17 mouse cellular contexts compared by ENCODE assay signal in the genomic region with DNA sequence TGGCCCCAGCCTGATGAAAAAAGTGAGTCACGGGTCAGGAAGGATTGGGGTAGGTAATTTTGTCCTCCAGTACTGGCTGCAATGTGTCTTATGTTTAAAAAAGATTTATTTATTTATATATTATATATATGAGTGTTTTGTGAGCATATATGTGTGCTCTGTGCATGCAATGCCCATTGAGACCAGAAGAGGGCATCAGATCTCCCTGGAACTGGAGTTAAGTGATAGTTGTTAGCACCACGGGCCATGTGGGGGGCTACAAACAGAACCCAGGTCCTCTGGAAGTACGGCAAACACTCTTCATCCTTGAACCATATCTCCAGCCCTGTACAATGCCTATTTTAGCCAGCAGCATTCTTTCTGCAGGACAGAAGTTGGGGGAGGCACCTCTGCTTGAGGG. TPM values are rescaled to one million over a fixed set of nuclear protein-coding genes. Genes with fewer than 3 reads are reported as not detected.
DNase-seq lines count a peak whose midpoint lies in the region; TF ChIP-seq lines count a peak whose summit lies in the region.
"Had no signal": no experiment of that assay in that cellular context is flagged by ENCODE, and none has a peak within 500 bp of the region (broad histone marks: within the 10 kb centered on the region; RNA-seq: fewer than 3 reads in every experiment).

No protein-coding gene starts in this region.

- no peaks in the 10 kb centered on the region; the same call in 1 of the 2 replicates for H3K4me1 ChIP-seq in cerebellum, adult 2 months (ENCODE audit: control insufficient read depth, insufficient read depth, low read length)
- H3K4me1 ChIP-seq: embryonic facial prominence, embryonic 13.5 days; forebrain, embryonic 10.5 days; limb, embryonic 12.5 days; midbrain, embryonic 10.5 days had no signal

- DNase-seq in cerebellum, adult 2 months = no peak
- no peak for DNase-seq in cerebellum, adult 8-10 months
- DNase-seq in left cerebral cortex, adult 2 months (ENCODE audit: extremely low spot score in 1 of 2, low spot score in 2 of 2) = no peak
- DNase-seq in left cerebral cortex, adult 9 months (ENCODE audit: low spot score in 2 of 2) = no peak
- DNase-seq in 416B (ENCODE audit: low read depth) (peak; percentile 20), R1 (ENCODE audit: low read depth, low spot score) (peak; percentile 49)
- no peak for DNase-seq in frontal cortex, postnatal 36 days (ENCODE audit: low spot score in 2 of 2)
- no peak for DNase-seq in lung, postnatal 4 days
- DNase-seq: adrenal gland, adult 2 months; heart, postnatal 4 days; kidney, postnatal 14 days; lung, postnatal 14 days; right cerebral cortex, postnatal 25 days had no signal

- H3K27ac ChIP-seq in cerebellum, adult 2 months (ENCODE audit: insufficient read depth, low read length) = no peak overlapping the region
- H3K27ac ChIP-seq in left cerebral cortex, adult 2 months = no peak overlapping the region
- H3K27ac ChIP-seq: embryonic facial prominence, embryonic 13.5 days; forebrain, embryonic 10.5 days; limb, embryonic 12.5 days; midbrain, embryonic 10.5 days had no signal

- TF ChIP-seq CTCF in cerebellum, adult 2 months (IDR thresholded peaks at IDR 0.05; ENCODE audit: borderline replicate concordance, insufficient read depth, low read depth, low read length) = peak; percentile 14; the same call in 1 of the 2 replicates
- TF ChIP-seq CTCF in left cerebral cortex, adult 2 months (IDR thresholded peaks at IDR 0.05) = peak; percentile 47

- intact Hi-C loops in left cerebral cortex, adult 2 months (cut with DNase I) = no loop called here

- TF ChIP-seq POLR2A in cerebellum, adult 2 months (IDR thresholded peaks at IDR 0.05; ENCODE audit: borderline replicate concordance, insufficient read depth, low read length) = no peak

- WGBS in cerebellum, adult 2 months = 84% methylated on average over 3 of the region's 3 CpGs

- no peaks in the 10 kb centered on the region for H3K27me3 ChIP-seq in cerebellum, adult 2 months (ENCODE audit: control insufficient read depth, insufficient read depth, low read length)
- H3K27me3 ChIP-seq: embryonic facial prominence, embryonic 13.5 days; limb, embryonic 12.5 days had no signal

- H3K4me3 ChIP-seq in cerebellum, adult 2 months (replicated peaks; ENCODE audit: insufficient read depth, low read depth, low read length) = no peak overlapping the region
- no peak overlapping the region for H3K4me3 ChIP-seq in left cerebral cortex, adult 2 months
- H3K4me3 ChIP-seq: embryonic facial prominence, embryonic 13.5 days; forebrain, embryonic 10.5 days; limb, embryonic 12.5 days; midbrain, embryonic 10.5 days had no signal

RNA-seq across cellular contexts. Expression of gene Chdh, which starts 39.2 kb away (rescaled TPM):
- 3.6 and 4.2 TPM in 2 replicates for polyA plus RNA-seq in cerebellum, adult 2 months (2012; rRNA removed)
- 1 to 10 TPM; 1.6 to 2.2 TPM for total RNA-seq in left cerebral cortex, adult 2 months (2021)
- polyA plus RNA-seq: forebrain, embryonic 10.5 days; midbrain, embryonic 10.5 days had no signal

RNA-seq across cellular contexts. Expression of gene Il17rb, which starts 39.4 kb away (rescaled TPM):
- polyA plus RNA-seq in cerebellum, adult 2 months (2012; rRNA removed) = 3.0 and 3.3 TPM in 2 replicates
- 1 to 10 TPM; 1.0 to 1.5 TPM for total RNA-seq in left cerebral cortex, adult 2 months (2021)

Comparison
In these comparisons a context has a peak if more than half of its experiments do, and no peak if none do; other contexts are left out.
1. DNase-seq: peak in 416B (single experiment) and R1 (single experiment); none in cerebellum, adult 2 months (0 of 2), cerebellum, adult 8-10 months (single experiment), left cerebral cortex, adult 2 months (0 of 2), left cerebral cortex, adult 9 months (0 of 2), frontal cortex, postnatal 36 days (0 of 2) and lung, postnatal 4 days (0 of 2).